In the genomic region with DNA sequence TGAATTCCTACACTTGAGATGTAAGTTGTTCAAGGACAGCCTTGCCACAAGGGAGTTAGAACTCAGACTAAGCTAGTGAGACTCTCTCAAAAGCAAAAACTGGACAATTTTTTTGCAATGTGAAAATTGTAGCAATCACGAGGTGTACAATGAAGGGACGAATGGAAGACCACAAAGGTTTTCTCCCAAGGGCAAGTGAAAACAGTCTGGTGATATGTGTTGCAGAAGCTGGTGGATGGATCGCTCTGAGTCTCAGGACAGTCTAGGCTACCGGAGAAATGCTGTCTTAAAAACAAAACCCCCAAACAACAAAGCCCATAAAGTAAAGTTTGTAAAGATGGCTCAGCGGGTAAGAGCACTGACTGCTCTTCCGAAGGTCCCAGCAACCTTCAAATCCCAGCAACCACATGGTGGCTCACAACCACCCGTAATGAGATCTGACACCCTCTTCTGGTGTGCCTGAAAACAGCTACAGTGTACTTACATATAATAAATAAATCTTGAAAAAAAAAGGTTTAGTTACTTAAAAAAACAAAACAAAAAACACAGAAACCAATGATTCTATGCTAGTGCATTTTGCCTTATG, we compare ENCODE assay signal across 10 mouse cellular contexts. TPM values are rescaled to one million over a fixed set of nuclear protein-coding genes. Genes with fewer than 3 reads are reported as not detected.
DNase-seq lines count a peak whose midpoint lies in the region; ATAC-seq and TF ChIP-seq lines count a peak whose summit lies in the region.
"Had no signal": no experiment of that assay in that cellular context is flagged by ENCODE, and none has a peak within 500 bp of the region (broad histone marks: within the 10 kb centered on the region; RNA-seq: fewer than 3 reads in every experiment).

No protein-coding gene starts in this region.

- no peak overlapping the region for H3K4me3 ChIP-seq in forebrain, postnatal 0 days (ENCODE audit: low read depth, low read length)
- H3K4me3 ChIP-seq in liver, embryonic 15.5 days (replicated peaks), result peak overlapping the region; percentile 93

- H3K9ac ChIP-seq in forebrain, postnatal 0 days, result no peak overlapping the region
- H3K9ac ChIP-seq in liver, embryonic 15.5 days, result peak overlapping the region; percentile 45

- no peaks in the 10 kb centered on the region for H3K27me3 ChIP-seq in forebrain, postnatal 0 days (ENCODE audit: insufficient read depth, low read length)
- no peaks in the 10 kb centered on the region for H3K27me3 ChIP-seq in liver, embryonic 15.5 days

- no peaks in the 10 kb centered on the region for H3K9me3 ChIP-seq in forebrain, postnatal 0 days (ENCODE audit: low read length)
- no peaks in the 10 kb centered on the region; the same call in 1 of the 2 replicates for H3K9me3 ChIP-seq in liver, embryonic 15.5 days (replicated peaks)

- ATAC-seq in forebrain, postnatal 0 days, result no peak
- no peak for ATAC-seq in liver, embryonic 15.5 days (ENCODE audit: insufficient read depth)
- no peak for ATAC-seq in inflammation-experienced regulatory T-cells, adult 6 months

- 52% methylated on average over 7 of the region's 7 CpGs for WGBS in forebrain, postnatal 0 days
- WGBS in liver, embryonic 15.5 days (ENCODE audit: insufficient replicate concordance), result 26% methylated on average over 7 of the region's 7 CpGs

- H3K27ac ChIP-seq in forebrain, postnatal 0 days (ENCODE audit: low read depth, low read length), result no peak overlapping the region
- H3K27ac ChIP-seq in liver, embryonic 15.5 days (replicated peaks), result no peak overlapping the region; the same call in 1 of the 2 replicates

- peaks cover 27% of the 10 kb centered on the region for H3K36me3 ChIP-seq in forebrain, postnatal 0 days (ENCODE audit: insufficient read depth)
- H3K36me3 ChIP-seq in liver, embryonic 15.5 days (replicated peaks), result peaks cover 52% of the 10 kb centered on the region

- TF ChIP-seq CTCF in forebrain, postnatal 0 days (IDR thresholded peaks at IDR 0.05; ENCODE audit: low read depth), result 0 out of 2 replicates have a peak, but pooled peaks have one; percentile 11

- peak; percentile 25 to 74 for DNase-seq in adrenal gland, adult (ENCODE audit: inconsistent age in 2 of 2, low spot score in 1 of 2)
- DNase-seq in adrenal gland, postnatal 14 days, result no peak
- DNase-seq in 3134 (ENCODE audit: extremely low read depth, insufficient read length, low spot score), result peak; percentile 29
- no peak for DNase-seq in forebrain, postnatal 0 days
- no peak for DNase-seq in testis, postnatal 10 days (ENCODE audit: low spot score)
- DNase-seq in right cerebral cortex, postnatal 4 days, result no peak
- DNase-seq: kidney, postnatal 10 days; right cerebral cortex, postnatal 25 days had no signal

- peak overlapping the region; percentile 72 for H3K4me2 ChIP-seq in forebrain, postnatal 0 days (ENCODE audit: low read depth)
- H3K4me2 ChIP-seq in liver, embryonic 15.5 days, result peak overlapping the region; percentile 99

- peaks cover 8% of the 10 kb centered on the region; the same call in 1 of the 2 replicates for H3K4me1 ChIP-seq in forebrain, postnatal 0 days (ENCODE audit: insufficient read depth)
- peaks cover 63% of the 10 kb centered on the region for H3K4me1 ChIP-seq in liver, embryonic 15.5 days (replicated peaks)

RNA-seq across cellular contexts. Expression of a gene that starts 2.1 kb away (rescaled TPM):
- 556 and 584 TPM in 2 replicates for total RNA-seq in adrenal gland, postnatal 14 days (2021)
- total RNA-seq in forebrain, postnatal 0 days (2014; rRNA removed), result 124 and 182 TPM in 2 replicates
- 257 and 295 TPM in 2 replicates for polyA plus RNA-seq in forebrain, postnatal 0 days (2015; fragmentation: Nextera tagmentation; extraction: Ambion mirVana)
- 233 and 311 TPM in 2 replicates for polyA plus RNA-seq in liver, embryonic 15.5 days (2015; fragmentation: Nextera tagmentation; extraction: Ambion mirVana)
- polyA plus RNA-seq in inflammation-experienced regulatory T-cells, adult 6 months (2017; shearing (Covaris generic)), result 100 to 1,000 TPM; 172 to 181 (median 174) TPM

RNA-seq across cellular contexts. Expression of a gene that starts 2.2 kb away (rescaled TPM):
- total RNA-seq in adrenal gland, postnatal 14 days (2021), result 1,112 and 1,123 TPM in 2 replicates
- 149 and 162 TPM in 2 replicates for total RNA-seq in forebrain, postnatal 0 days (2014; rRNA removed)
- polyA plus RNA-seq in forebrain, postnatal 0 days (2015; fragmentation: Nextera tagmentation; extraction: Ambion mirVana), result 197 and 238 TPM in 2 replicates
- polyA plus RNA-seq in liver, embryonic 15.5 days (2015; fragmentation: Nextera tagmentation; extraction: Ambion mirVana), result 245 and 256 TPM in 2 replicates
- 100 to 1,000 TPM; 129 to 226 (median 154) TPM for polyA plus RNA-seq in inflammation-experienced regulatory T-cells, adult 6 months (2017; shearing (Covaris generic))

RNA-seq across cellular contexts. Expression of a gene that starts 33.3 kb away (rescaled TPM):
- 63.1 and 105 TPM in 2 replicates for total RNA-seq in adrenal gland, postnatal 14 days (2021)
- total RNA-seq in forebrain, postnatal 0 days (2014; rRNA removed), result 26.1 and 28.9 TPM in 2 replicates
- 25.8 and 27.0 TPM in 2 replicates for polyA plus RNA-seq in forebrain, postnatal 0 days (2015; fragmentation: Nextera tagmentation; extraction: Ambion mirVana)
- 13.0 and 13.3 TPM in 2 replicates for polyA plus RNA-seq in liver, embryonic 15.5 days (2015; fragmentation: Nextera tagmentation; extraction: Ambion mirVana)
- 10 to 100 TPM; 14.6 to 22.7 (median 17.0) TPM for polyA plus RNA-seq in inflammation-experienced regulatory T-cells, adult 6 months (2017; shearing (Covaris generic))

RNA-seq across cellular contexts. Expression of a gene that starts 45.2 kb away (rescaled TPM):
- total RNA-seq in adrenal gland, postnatal 14 days (2021), result 294 and 307 TPM in 2 replicates
- 94.8 and 95.9 TPM in 2 replicates for total RNA-seq in forebrain, postnatal 0 days (2014; rRNA removed)
- polyA plus RNA-seq in forebrain, postnatal 0 days (2015; fragmentation: Nextera tagmentation; extraction: Ambion mirVana), result 141 and 155 TPM in 2 replicates
- 37.6 and 38.2 TPM in 2 replicates for polyA plus RNA-seq in liver, embryonic 15.5 days (2015; fragmentation: Nextera tagmentation; extraction: Ambion mirVana)
- 100 to 1,000 TPM; 121 to 136 (median 133) TPM for polyA plus RNA-seq in inflammation-experienced regulatory T-cells, adult 6 months (2017; shearing (Covaris generic))

RNA-seq across cellular contexts. Expression of a gene that starts 58.6 kb away (rescaled TPM):
- total RNA-seq in adrenal gland, postnatal 14 days (2021), result 124 and 145 TPM in 2 replicates
- total RNA-seq in forebrain, postnatal 0 days (2014; rRNA removed), result 242 and 311 TPM in 2 replicates
- polyA plus RNA-seq in forebrain, postnatal 0 days (2015; fragmentation: Nextera tagmentation; extraction: Ambion mirVana), result 289 and 308 TPM in 2 replicates
- polyA plus RNA-seq in liver, embryonic 15.5 days (2015; fragmentation: Nextera tagmentation; extraction: Ambion mirVana), result 112 and 130 TPM in 2 replicates
- polyA plus RNA-seq in inflammation-experienced regulatory T-cells, adult 6 months (2017; shearing (Covaris generic)), result 100 to 1,000 TPM; 408 to 502 (median 410) TPM

Comparison
In these comparisons a context has a peak if more than half of its experiments do, and no peak if none do; other contexts are left out.
1. DNase-seq: peak in adrenal gland, adult (2 of 2) and 3134 (single experiment); none in adrenal gland, postnatal 14 days (single experiment), forebrain, postnatal 0 days (single experiment), testis, postnatal 10 days (single experiment) and right cerebral cortex, postnatal 4 days (single experiment).